Mouse (Mus musculus) erythroblast, embryonic 14.5 days (primary cell): Measurements from ENCODE around the gene Cyp4a10. TPM values are rescaled to one million over a fixed set of nuclear protein-coding genes. Genes with fewer than 3 reads are reported as not detected.
"Not testable (repeated sequence)": the region's sequence is repeated elsewhere in the genome, so short reads cannot be mapped to it uniquely, and the experiment has no call there.

Source experiments
- H3K27me3 ChIP-seq: 2 replicates; pipeline ENCODE4 v1.6.1; 2012; ENCODE audit warnings: inconsistent platforms; ENCODE audit not compliant: control insufficient read depth
- H3K36me3 ChIP-seq: 2 replicates; pipeline ENCODE4 v1.6.1; 2012; ENCODE audit warnings: mild to moderate bottlenecking, inconsistent platforms; ENCODE audit not compliant: control insufficient read depth
- H3K4me1 ChIP-seq: 2 replicates; pipeline ENCODE4 v1.6.1; 2012; ENCODE audit warnings: inconsistent platforms; ENCODE audit not compliant: control insufficient read depth
- H3K4me3 ChIP-seq: replicated peaks from 2 replicates; pipeline ENCODE3; 2012; ENCODE audit warnings: moderate library complexity, mild to moderate bottlenecking, inconsistent platforms
- H3K9me3 ChIP-seq: 2 replicates; pipeline ENCODE4 v1.6.1; 2012; ENCODE audit warnings: low read length, inconsistent platforms, mixed read lengths; ENCODE audit not compliant: control insufficient read depth
- GATA1 ChIP-seq: IDR thresholded peaks from 2 replicates; pipeline ENCODE4 v1.6.1; 2012; ENCODE audit warnings: low read length, inconsistent platforms, mixed read lengths
- TAL1 ChIP-seq: IDR thresholded peaks from 3 replicates; pipeline ENCODE4 v1.6.1; 2012; ENCODE audit warnings: low read length, inconsistent platforms, mixed read lengths
- polyA plus RNA-seq: library from polyadenylated mRNA; stranded (reverse); fragments of >175 nt; gene quantifications from 2 replicates; pipeline ENCODE4 v1.2.3, GENCODE M21; 2012

The Cyp4a10 gene
- not detected in 2 replicates for polyA plus RNA-seq

GRCm38 (mm10) chr4:115518000-115518399, at the start of gene Cyp4a10:
Cyp4a10 (plus strand) TSS chr4:115518264.
- H3K4me3 ChIP-seq, H3K4me1 ChIP-seq, H3K27me3 ChIP-seq, H3K9me3 ChIP-seq, H3K36me3 ChIP-seq: not testable (repeated sequence)

GRCm38 (mm10) chr4:115473585-115473984, 44.5 kb upstream of the Cyp4a10 start:
- not testable (repeated sequence) for H3K4me1 ChIP-seq, H3K4me3 ChIP-seq, H3K27me3 ChIP-seq, H3K9me3 ChIP-seq, H3K36me3 ChIP-seq

- H3K4me3 ChIP-seq, H3K4me1 ChIP-seq, H3K36me3 ChIP-seq, H3K27me3 ChIP-seq, H3K9me3 ChIP-seq: not testable (repeated sequence)
Observed at GRCm38 (mm10) chr4:115476051-115476450, 42.0 kb upstream of the Cyp4a10 start.

- H3K27me3 ChIP-seq, result no peaks in the 10 kb centered on the region
- TF ChIP-seq GATA1, result no peak
- no peaks in the 10 kb centered on the region for H3K36me3 ChIP-seq
- no peak overlapping the region for H3K4me3 ChIP-seq
- H3K4me1 ChIP-seq, result no peaks in the 10 kb centered on the region
- H3K9me3 ChIP-seq, result no peaks in the 10 kb centered on the region
Observed at GRCm38 (mm10) chr4:115481006-115481652, 36.9 kb upstream of the Cyp4a10 start.

- TF ChIP-seq GATA1 (no peak), TAL1 (no peak)
- no peak within 1 kb of the TSS for H3K4me3 ChIP-seq
- no peaks in the 10 kb centered on the region for H3K27me3 ChIP-seq
- H3K36me3 ChIP-seq, result no peaks in the 10 kb centered on the region
- no peaks in the 10 kb centered on the region for H3K9me3 ChIP-seq
- no peaks in the 10 kb centered on the region for H3K4me1 ChIP-seq
Observed at GRCm38 (mm10) chr4:115496001-115496400, 22.1 kb upstream of the Cyp4a10 start, which contains the start of gene Cyp4a14. Cyp4a14 (minus strand) TSS chr4:115496142.

GRCm38 (mm10) chr4:115497466-115497865, 20.6 kb upstream of the Cyp4a10 start:
- no peaks in the 10 kb centered on the region for H3K36me3 ChIP-seq
- no peaks in the 10 kb centered on the region for H3K9me3 ChIP-seq
- no peaks in the 10 kb centered on the region for H3K27me3 ChIP-seq
- H3K4me3 ChIP-seq, result no peak overlapping the region
- TF ChIP-seq TAL1 (no peak), GATA1 (no peak)
- H3K4me1 ChIP-seq, result no peaks in the 10 kb centered on the region

- not testable (repeated sequence) for H3K36me3 ChIP-seq, H3K9me3 ChIP-seq, H3K27me3 ChIP-seq, H3K4me3 ChIP-seq, H3K4me1 ChIP-seq
Observed at GRCm38 (mm10) chr4:115513964-115514363, 4.1 kb upstream of the Cyp4a10 start.

- no peaks in the 10 kb centered on the region for H3K9me3 ChIP-seq
- H3K4me1 ChIP-seq, result no peaks in the 10 kb centered on the region
- no peak for TF ChIP-seq GATA1
- no peak for TF ChIP-seq TAL1
- no peaks in the 10 kb centered on the region for H3K36me3 ChIP-seq
- no peak overlapping the region for H3K4me3 ChIP-seq
- no peaks in the 10 kb centered on the region for H3K27me3 ChIP-seq
Observed at GRCm38 (mm10) chr4:115519444-115519843, 1.4 kb downstream of the Cyp4a10 start.

GRCm38 (mm10) chr4:115521766-115522165, 3.7 kb downstream of the Cyp4a10 start:
- no peak for TF ChIP-seq TAL1
- TF ChIP-seq GATA1, result no peak
- Histone ChIP-seq H3K4me1 (no peaks in the 10 kb centered on the region), H3K4me3 (no peak overlapping the region), H3K27me3 (no peaks in the 10 kb centered on the region), H3K36me3 (no peaks in the 10 kb centered on the region), H3K9me3 (no peaks in the 10 kb centered on the region)

- H3K4me3 ChIP-seq, result no peak overlapping the region
- TF ChIP-seq TAL1, result no peak
- no peak for TF ChIP-seq GATA1
Observed at GRCm38 (mm10) chr4:115545101-115545500, 27.0 kb downstream of the Cyp4a10 start.

More at GRCm38 (mm10) chr4:115545101-115545500, 27.0 kb downstream of the Cyp4a10 start:
- Histone ChIP-seq H3K36me3 (no peaks in the 10 kb centered on the region), H3K27me3 (no peaks in the 10 kb centered on the region), H3K4me1 (no peaks in the 10 kb centered on the region), H3K9me3 (peaks cover 4% of the 10 kb centered on the region; the same call in 1 of the 2 replicates)
